In genomic region chr4:58911831-58912628, GRCm38 (mm10) we compare ENCODE assay signal across 8 mouse cellular contexts. TPM values are rescaled to one million over a fixed set of nuclear protein-coding genes. Genes with fewer than 3 reads are reported as not detected.
DNase-seq lines count a peak whose midpoint lies in the region; ATAC-seq and TF ChIP-seq lines count a peak whose summit lies in the region.

No protein-coding gene starts in this region.

- peak; percentile 57 for DNase-seq in MEL (ENCODE audit: low read depth, low spot score)
- peak; percentile 47 for DNase-seq in c-Kit-negative CD71-positive TER-119-positive erythroid progenitor cells, embryonic 14.5 days (ENCODE audit: low read depth, low spot score)
- peak; percentile 78 for DNase-seq in forebrain, postnatal 0 days
- peak; percentile 45 for DNase-seq in heart, postnatal 25 days (ENCODE audit: low spot score)
- DNase-seq in layer of hippocampus, postnatal 14 days (ENCODE audit: low spot score in 2 of 2), result peak; percentile 52 to 67
- DNase-seq in lung, postnatal 14 days, result peak; percentile 62
- DNase-seq in ovary, postnatal 14 days (ENCODE audit: low spot score), result peak; percentile 46
- peak; percentile 72 for DNase-seq in thymus, postnatal 14 days

- ATAC-seq in forebrain, postnatal 0 days, result peak; percentile 89

- 3% methylated on average over 111 of the region's 126 CpGs for WGBS in forebrain, postnatal 0 days

- TF ChIP-seq EP300 in MEL (IDR thresholded peaks at IDR 0.05; ENCODE audit: low read depth in 1 of 2, low read length in 2 of 2), result no peak

- peak overlapping the region; percentile 78 for H3K4me2 ChIP-seq in forebrain, postnatal 0 days (ENCODE audit: low read depth)

- no peak for TF ChIP-seq CTCF in MEL (IDR thresholded peaks at IDR 0.05 in 2 of 3, conservative IDR thresholded peaks at IDR 0.05 in 1 of 3; ENCODE audit: control insufficient read depth in 1 of 3, insufficient read depth in 1 of 3, low read depth in 2 of 3, low read length in 3 of 3, poor library complexity in 1 of 3, severe bottlenecking in 1 of 3)
- TF ChIP-seq CTCF in forebrain, postnatal 0 days (IDR thresholded peaks at IDR 0.05; ENCODE audit: low read depth), result no peak

- TF ChIP-seq POLR2A in MEL (IDR thresholded peaks at IDR 0.05; ENCODE audit: control insufficient read depth in 1 of 2, insufficient read depth in 1 of 2, low read depth in 1 of 2, low read length in 2 of 2, poor library complexity in 1 of 2), result no peak

- H3K4me1 ChIP-seq in MEL (ENCODE audit: control insufficient read depth in 1 of 2, insufficient read depth in 2 of 2, low read length in 2 of 2), result peaks cover 23 to 33% of the 10 kb centered on the region in 2 experiments
- no peaks in the 10 kb centered on the region for H3K4me1 ChIP-seq in forebrain, postnatal 0 days (ENCODE audit: insufficient read depth)

- H3K9me3 ChIP-seq in MEL (replicated peaks; ENCODE audit: insufficient read depth, low read length), result no peaks in the 10 kb centered on the region
- no peaks in the 10 kb centered on the region for H3K9me3 ChIP-seq in forebrain, postnatal 0 days (ENCODE audit: low read length)

- no peak for TF ChIP-seq RAD21 in MEL (IDR thresholded peaks at IDR 0.05; ENCODE audit: low read depth, low read length)

- peaks cover 0 to 47% of the 10 kb centered on the region in 2 experiments; a peak in 2 of 4 replicates for H3K36me3 ChIP-seq in MEL (ENCODE audit: control insufficient read depth in 1 of 2, insufficient read depth in 2 of 2, low read length in 2 of 2)
- no peaks in the 10 kb centered on the region for H3K36me3 ChIP-seq in forebrain, postnatal 0 days (ENCODE audit: insufficient read depth)

- peak overlapping the region; percentile 93 for H3K27ac ChIP-seq in MEL (ENCODE audit: control insufficient read depth, low read depth, low read length)
- peak overlapping the region; percentile 98 for H3K27ac ChIP-seq in forebrain, postnatal 0 days (ENCODE audit: low read depth, low read length)

- H3K27me3 ChIP-seq in MEL (ENCODE audit: control insufficient read depth in 1 of 2, insufficient read depth in 2 of 2, low read length in 2 of 2), result no peaks in the 10 kb centered on the region
- H3K27me3 ChIP-seq in forebrain, postnatal 0 days (ENCODE audit: insufficient read depth, low read length), result no peaks in the 10 kb centered on the region

- H3K79me2 ChIP-seq in MEL (ENCODE audit: control insufficient read depth, insufficient read depth, low read length, poor library complexity), result peaks cover 50% of the 10 kb centered on the region

- H3K9ac ChIP-seq in MEL (ENCODE audit: control insufficient read depth, low read depth, low read length, poor library complexity, severe bottlenecking), result peak overlapping the region; percentile 89
- H3K9ac ChIP-seq in forebrain, postnatal 0 days, result peak overlapping the region; percentile 95

- intact Hi-C loops in heart, postnatal 25 days (cut with DNase I), result no loop called here

- peak overlapping the region; percentile 97 to 98 for H3K4me3 ChIP-seq in MEL (ENCODE audit: control insufficient read depth in 1 of 2, insufficient read depth in 1 of 2, low read depth in 2 of 2, low read length in 2 of 2)
- H3K4me3 ChIP-seq in forebrain, postnatal 0 days (ENCODE audit: low read depth, low read length), result peak overlapping the region; percentile 93

TF ChIP-seq in MEL, 35 proteins besides CTCF, POLR2A, EP300 and RAD21:
- TF ChIP-seq NELFE (IDR thresholded peaks at IDR 0.05; ENCODE audit: low read depth, low read length), result no peak; the same call in 1 of the 2 replicates
- no peak for TF ChIP-seq JUND (IDR thresholded peaks at IDR 0.05; ENCODE audit: low read depth, low read length)
- 0 out of 2 replicates have a peak, but pooled peaks have one; percentile 39 for TF ChIP-seq ZMIZ1 (IDR thresholded peaks at IDR 0.05; ENCODE audit: low read depth, low read length)
- 0 out of 2 replicates have a peak, but pooled peaks have one; percentile 6 for TF ChIP-seq HCFC1 (IDR thresholded peaks at IDR 0.05; ENCODE audit: low read depth, low read length)
- no peak for TF ChIP-seq KAT2A (conservative IDR thresholded peaks at IDR 0.05; ENCODE audit: low read depth, low read length)

RNA-seq across cellular contexts. Expression of gene Ecpas, which starts 0.5 kb away (rescaled TPM):
- 37.8 and 52.1 TPM in 2 replicates for total RNA-seq in MEL (2012; rRNA removed)
- polyA plus RNA-seq in MEL (2012; ENCODE audit: insufficient read depth in 1 of 2, insufficient read length in 2 of 2, low read depth in 1 of 2, low replicate concordance in 2 of 2, missing spikeins in 1 of 2), result 100 to 1,000 TPM in 1 of 2 experiments, 10 to 100 TPM in 1; 57.6 to 161 TPM
- 64.5 and 81.6 TPM in 2 replicates for total RNA-seq in forebrain, postnatal 0 days (2014; rRNA removed)
- 19.5 and 22.5 TPM in 2 replicates for polyA plus RNA-seq in forebrain, postnatal 0 days (2015; fragmentation: Nextera tagmentation; extraction: Ambion mirVana)
- 100 to 1,000 TPM; 188 to 190 TPM for total RNA-seq in heart, postnatal 25 days (2021)
- 100 to 1,000 TPM; 131 to 140 TPM for total RNA-seq in layer of hippocampus, postnatal 14 days (2021)

RNA-seq across cellular contexts. Expression of gene Zkscan16, which starts 31.4 kb away (rescaled TPM):
- total RNA-seq in MEL (2012; rRNA removed), result not detected in 2 replicates
- polyA plus RNA-seq in MEL (2012; ENCODE audit: insufficient read depth in 1 of 2, insufficient read length in 2 of 2, low read depth in 1 of 2, low replicate concordance in 2 of 2, missing spikeins in 1 of 2), result not detected
- 3.7 and 5.6 TPM in 2 replicates for total RNA-seq in forebrain, postnatal 0 days (2014; rRNA removed)
- polyA plus RNA-seq in forebrain, postnatal 0 days (2015; fragmentation: Nextera tagmentation; extraction: Ambion mirVana), result 0.44 and 1.5 TPM in 2 replicates
- total RNA-seq in heart, postnatal 25 days (2021), result not detected
- 10 to 100 TPM; 30.5 to 33.1 TPM for total RNA-seq in layer of hippocampus, postnatal 14 days (2021)

Comparison
In these comparisons a context has a peak if more than half of its experiments do, and no peak if none do; other contexts are left out.
1. Peak in every context shown above with its lines: DNase-seq, ATAC-seq, H3K4me3 ChIP-seq and H3K27ac ChIP-seq.